Mouse (Mus musculus) heart, postnatal 0 days (tissue): ENCODE data around the gene Zfp771. TPM values are rescaled to one million over a fixed set of nuclear protein-coding genes. Genes with fewer than 3 reads are reported as not detected.

Experiments
- ATAC-seq: fragments of 200-750 bp; cut with Nextera tagmentation; 2 replicates; pipeline ENCODE4 v1.8.0; 2017; ENCODE audit warnings: low read depth, moderate number of reproducible peaks, moderate library complexity; ENCODE audit not compliant: insufficient read depth
- DNase-seq: peaks from one replicate; pipeline ENCODE4 v3.0.0-alpha.2; 2016; ENCODE audit warnings: low spot score
- H3K27ac ChIP-seq: fragments of 300-500 bp; sonication (generic); 2 replicates; pipeline ENCODE4 v1.5.1; 2014; ENCODE audit warnings: low read depth, mild to moderate bottlenecking
- H3K27me3 ChIP-seq: fragments of 300-500 bp; sonication (generic); 2 replicates; pipeline ENCODE4 v1.6.1; 2014; ENCODE audit warnings: low read length, mixed read lengths; ENCODE audit not compliant: control insufficient read depth, insufficient read depth
- H3K36me3 ChIP-seq: fragments of 300-500 bp; sonication (generic); replicated peaks from 2 replicates; pipeline ENCODE4 v1.6.1; 2014; ENCODE audit warnings: low read length, mixed read lengths; ENCODE audit not compliant: control insufficient read depth, insufficient read depth
- H3K4me1 ChIP-seq: fragments of 300-500 bp; sonication (generic); 2 replicates; pipeline ENCODE4 v1.6.1; 2014; ENCODE audit warnings: antibody characterized with exemption; ENCODE audit not compliant: control insufficient read depth, insufficient read depth
- H3K4me2 ChIP-seq: fragments of 300-500 bp; sonication (generic); 2 replicates; pipeline ENCODE4 v1.6.1; 2014; ENCODE audit warnings: low read depth, mild to moderate bottlenecking, low read length, moderate library complexity
- H3K4me3 ChIP-seq: fragments of 300-500 bp; sonication (generic); 2 replicates; pipeline ENCODE4 v1.5.1; 2014; ENCODE audit warnings: low read depth, low read length
- H3K9ac ChIP-seq: fragments of 300-500 bp; sonication (generic); replicated peaks from 2 replicates; pipeline ENCODE4 v1.6.1; 2014; ENCODE audit warnings: low read depth, low read length, mixed read lengths
- H3K9me3 ChIP-seq: fragments of 300-500 bp; sonication (generic); replicated peaks from 2 replicates; pipeline ENCODE4 v1.6.1; 2016; ENCODE audit warnings: low read length; ENCODE audit not compliant: control insufficient read depth
- CTCF ChIP-seq: IDR thresholded peaks from 2 replicates; pipeline ENCODE4 v1.5.1; 2016; ENCODE audit warnings: antibody characterized with exemption, control low read depth, low read depth
- EP300 ChIP-seq: IDR thresholded peaks from 2 replicates; pipeline ENCODE4 v1.6.1; 2016; ENCODE audit warnings: antibody characterized with exemption, low read depth
- WGBS: fragments of 180-500 bp; shearing (Covaris S2); extraction: QIAGEN DNeasy Blood & Tissue Kit; methylation state at CpG from one replicate; pipeline ENCODE4 v1.1.7; 2014; 5-methylcytosine and 5-hydroxymethylcytosine counted together
- polyA plus RNA-seq: library from polyadenylated mRNA; unstranded; fragments of >200 nt; fragmentation: Nextera tagmentation; extraction: Ambion mirVana; gene quantifications from 2 replicates; pipeline ENCODE4 v1.2.1, GENCODE M21; 2015
- total RNA-seq: library from RNA; depleted of rRNA; stranded (reverse); fragments of >200 nt; gene quantifications from 2 replicates; pipeline ENCODE4 v1.2.3, GENCODE M21; 2014; ENCODE audit warnings: low replicate concordance

Gene Zfp771
- total and polyA plus RNA-seq, 2 experiments from 2014 or later = 23.3 to 43.6 TPM

- peak; percentile 80 for DNase-seq
- TF ChIP-seq EP300 (no peak), CTCF (peak; percentile 83)
- H3K9me3 ChIP-seq = no peaks in the 10 kb centered on the region
- H3K27me3 ChIP-seq = no peaks in the 10 kb centered on the region
- H3K9ac ChIP-seq = no peak overlapping the region
- H3K4me2 ChIP-seq = no peak overlapping the region
- 59% methylated on average over 4 of the region's 4 CpGs for WGBS
- peaks cover 3% of the 10 kb centered on the region for H3K4me1 ChIP-seq
- H3K27ac ChIP-seq = no peak overlapping the region
- ATAC-seq = no peak; the same call in 1 of the 2 replicates
- H3K4me3 ChIP-seq = no peak overlapping the region
- no peaks in the 10 kb centered on the region for H3K36me3 ChIP-seq
These were observed 15.3 kb upstream of the Zfp771 start for GRCm38 (mm10) chr7:127228615-127229303.

GRCm38 (mm10) chr7:127231376-127231775 lies 12.7 kb upstream of the Zfp771 start:
- no peaks in the 10 kb centered on the region for H3K9me3 ChIP-seq
- H3K4me1 ChIP-seq = peaks cover 9% of the 10 kb centered on the region
- TF ChIP-seq CTCF = no peak
- no peak for TF ChIP-seq EP300
- H3K4me2 ChIP-seq = peak overlapping the region; percentile 85
- H3K36me3 ChIP-seq = peaks cover 18% of the 10 kb centered on the region
- H3K27ac ChIP-seq = peak overlapping the region; percentile 93
- DNase-seq = no peak
- H3K4me3 ChIP-seq = peak overlapping the region; percentile 95
- peak overlapping the region; percentile 71 for H3K9ac ChIP-seq
- no peaks in the 10 kb centered on the region for H3K27me3 ChIP-seq
- 43% methylated on average over 3 of the region's 3 CpGs for WGBS
- ATAC-seq = no peak

DNA sequence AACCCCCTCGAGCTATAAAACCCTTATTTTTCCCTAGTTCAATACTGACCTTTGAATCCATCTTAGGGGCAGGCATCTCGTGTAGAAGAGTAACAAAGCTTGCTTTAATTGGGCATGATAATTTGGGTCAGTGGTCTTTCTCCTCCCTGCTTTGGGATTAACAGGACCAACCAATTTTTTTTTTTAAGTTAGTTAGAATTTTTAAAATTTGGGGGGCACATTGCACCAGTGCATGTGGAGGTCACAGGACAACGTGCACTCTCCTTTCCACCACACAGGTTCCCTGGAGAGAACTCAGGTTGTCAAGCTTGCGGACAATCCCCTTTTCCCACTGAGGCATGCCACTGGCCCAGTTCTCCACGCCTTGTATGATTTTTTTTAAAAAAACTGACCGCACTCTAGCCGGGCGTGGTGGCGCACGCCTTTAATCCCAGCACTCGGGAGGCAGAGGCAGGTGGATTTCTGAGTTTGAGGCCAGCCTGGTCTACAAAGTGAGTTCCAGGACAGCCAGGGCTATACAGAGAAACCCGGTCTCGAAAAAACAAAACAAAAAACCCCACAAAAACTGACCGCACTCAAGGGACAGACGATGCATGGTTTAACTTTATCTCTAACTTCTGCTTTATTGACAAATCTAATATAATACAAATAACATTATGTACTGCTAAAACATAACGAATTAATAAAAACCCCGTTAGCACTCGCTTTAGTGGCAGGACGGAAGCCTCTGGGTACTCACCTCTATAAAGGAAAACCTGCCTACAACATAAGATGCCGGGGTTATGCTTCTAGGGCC lies 12.1 kb upstream of the Zfp771 start:
- H3K9ac ChIP-seq = peak overlapping the region; percentile 71
- H3K4me2 ChIP-seq = peak overlapping the region; percentile 85
- H3K9me3 ChIP-seq = no peaks in the 10 kb centered on the region
- peaks cover 24% of the 10 kb centered on the region for H3K36me3 ChIP-seq
- H3K27ac ChIP-seq = peak overlapping the region; percentile 93
- ATAC-seq (no peak), DNase-seq (no peak)
- 3% methylated on average over 20 of the region's 20 CpGs for WGBS
- H3K4me1 ChIP-seq = peaks cover 9% of the 10 kb centered on the region
- H3K27me3 ChIP-seq = no peaks in the 10 kb centered on the region
- peak overlapping the region; percentile 95 for H3K4me3 ChIP-seq
- TF ChIP-seq CTCF (no peak), EP300 (no peak)

DNA sequence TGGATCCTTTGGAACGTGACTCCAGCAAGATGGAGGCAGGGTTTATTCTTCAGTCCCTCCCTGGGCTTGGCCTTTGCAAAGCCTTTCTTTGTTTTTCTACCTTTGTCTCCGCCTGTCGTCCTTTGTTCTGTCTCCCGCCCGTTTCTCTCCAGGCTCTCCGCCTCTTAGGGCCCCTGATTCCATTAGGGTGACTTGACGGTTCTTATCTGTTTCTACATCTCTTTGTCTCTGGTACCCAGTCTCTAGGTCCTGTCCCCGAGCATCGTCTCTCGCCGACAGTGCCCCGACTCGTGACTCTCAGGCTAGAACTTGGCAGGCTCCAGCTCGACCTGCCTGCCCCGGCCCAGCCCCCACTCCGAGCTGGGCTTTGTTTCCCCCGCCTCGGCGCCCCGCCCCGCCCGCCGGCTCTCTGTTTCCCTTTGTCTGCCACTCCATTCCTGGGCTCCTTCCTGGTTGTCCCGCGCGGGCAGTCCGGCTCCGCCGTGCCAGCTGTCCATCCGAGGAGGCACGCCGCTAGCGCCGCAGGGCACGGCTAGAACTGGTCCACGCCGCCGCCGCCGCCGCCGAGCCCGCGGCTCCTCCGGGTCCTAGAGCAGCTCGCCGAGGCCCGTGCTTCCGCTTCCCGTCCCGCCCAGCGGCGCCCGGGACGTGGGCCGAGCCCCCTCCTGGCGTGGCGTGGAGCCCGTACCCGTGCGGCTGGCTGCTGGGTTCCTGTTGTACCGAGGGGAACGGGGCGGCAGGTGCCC lies 11.3 kb upstream of the Zfp771 start, which contains the start of the genes Zfp553 and Sept1:
Zfp553 (plus strand) TSS at position 440 of the 746 bp plus-strand sequence.
Sept1 (minus strand) TSS at position 509 of the 746 bp plus-strand sequence.
- WGBS = under 1% methylated on average over 61 of the region's 64 CpGs
- peaks cover 9% of the 10 kb centered on the region for H3K4me1 ChIP-seq
- ATAC-seq (peak; percentile 90), DNase-seq (peak; percentile 90)
- no peaks in the 10 kb centered on the region for H3K27me3 ChIP-seq
- H3K36me3 ChIP-seq = peaks cover 31% of the 10 kb centered on the region
- H3K9ac ChIP-seq = peak within 1 kb of the TSS; percentile 71
- no peaks in the 10 kb centered on the region for H3K9me3 ChIP-seq
- H3K27ac ChIP-seq = peak within 1 kb of the TSS; percentile 93
- peak within 1 kb of the TSS; percentile 85 for H3K4me2 ChIP-seq
- TF ChIP-seq EP300 (peak; percentile 80; the same call in 1 of the 2 replicates), CTCF (no peak)
- H3K4me3 ChIP-seq = peak within 1 kb of the TSS; percentile 95

- TF ChIP-seq EP300 (no peak), CTCF (no peak)
- ATAC-seq (peak; percentile 2; the same call in 1 of the 2 replicates), DNase-seq (no peak)
- no peaks in the 10 kb centered on the region for H3K27me3 ChIP-seq
- WGBS = 0% methylated on average over 27 of the region's 27 CpGs
- H3K9ac ChIP-seq = peak overlapping the region; percentile 71
- H3K4me2 ChIP-seq = peak overlapping the region; percentile 85
- H3K9me3 ChIP-seq = no peaks in the 10 kb centered on the region
- H3K4me1 ChIP-seq = peaks cover 9% of the 10 kb centered on the region
- peak overlapping the region; percentile 95 for H3K4me3 ChIP-seq
- peaks cover 36% of the 10 kb centered on the region for H3K36me3 ChIP-seq
- H3K27ac ChIP-seq = peak overlapping the region; percentile 93
These were observed 10.7 kb upstream of the Zfp771 start for GRCm38 (mm10) chr7:127233368-127233749.
